Mouse (Mus musculus) intestine, postnatal 0 days (tissue): ENCODE measurements at regions not wholly inside any gene's neighbourhood (a gene's known extent, or its start where the extent isn't known, plus 50 kb on each side); places are given as distances from the start of the nearest gene placed in this dataset.

Experiments used
- ATAC-seq: fragments of 200-750 bp; cut with Nextera tagmentation; 2 replicates; pipeline ENCODE4 v1.8.0; 2017; ENCODE audit warnings: mild to moderate bottlenecking, moderate TSS enrichment, moderate library complexity
- H3K27ac ChIP-seq: fragments of 300-500 bp; sonication (generic); 2 replicates; pipeline ENCODE4 v1.5.1; 2014; ENCODE audit warnings: mild to moderate bottlenecking, low read depth, low read length, moderate library complexity
- H3K27me3 ChIP-seq: fragments of 300-500 bp; sonication (generic); replicated peaks from 2 replicates; pipeline ENCODE4 v1.6.1; 2014; ENCODE audit warnings: low read length, mixed read lengths; ENCODE audit not compliant: control insufficient read depth, insufficient read depth
- H3K36me3 ChIP-seq: fragments of 300-500 bp; sonication (generic); 2 replicates; pipeline ENCODE4 v1.6.1; 2014; ENCODE audit warnings: mild to moderate bottlenecking, moderate library complexity; ENCODE audit not compliant: control insufficient read depth, insufficient read depth
- H3K4me1 ChIP-seq: fragments of 300-500 bp; sonication (generic); replicated peaks from 2 replicates; pipeline ENCODE4 v1.6.1; 2014; ENCODE audit warnings: antibody characterized with exemption, low read length, mixed read lengths; ENCODE audit not compliant: control insufficient read depth, insufficient read depth
- H3K4me2 ChIP-seq: fragments of 300-500 bp; sonication (generic); replicated peaks from 2 replicates; pipeline ENCODE4 v1.6.1; 2014; ENCODE audit warnings: low read depth, mild to moderate bottlenecking, moderate library complexity
- H3K4me3 ChIP-seq: fragments of 300-500 bp; sonication (generic); 2 replicates; pipeline ENCODE4 v1.5.1; 2014; ENCODE audit warnings: low read depth, low read length
- H3K9ac ChIP-seq: fragments of 300-500 bp; sonication (generic); 2 replicates; pipeline ENCODE4 v1.6.1; 2014; ENCODE audit warnings: mild to moderate bottlenecking, low read depth, low read length
- H3K9me3 ChIP-seq: fragments of 300-500 bp; sonication (generic); 2 replicates; pipeline ENCODE4 v1.6.1; 2016; ENCODE audit warnings: mixed run types; ENCODE audit not compliant: control insufficient read depth
- CTCF ChIP-seq: sonication (generic); IDR thresholded peaks from 2 replicates; pipeline ENCODE4 v1.5.1; 2016; ENCODE audit warnings: low read depth, mild to moderate bottlenecking, control low read depth, antibody characterized with exemption, moderate library complexity
- WGBS: fragments of 180-500 bp; shearing (Covaris S2); extraction: QIAGEN DNeasy Blood & Tissue Kit; methylation state at CpG from one replicate; pipeline ENCODE4 v1.1.7; 2014; 5-methylcytosine and 5-hydroxymethylcytosine counted together

DNA sequence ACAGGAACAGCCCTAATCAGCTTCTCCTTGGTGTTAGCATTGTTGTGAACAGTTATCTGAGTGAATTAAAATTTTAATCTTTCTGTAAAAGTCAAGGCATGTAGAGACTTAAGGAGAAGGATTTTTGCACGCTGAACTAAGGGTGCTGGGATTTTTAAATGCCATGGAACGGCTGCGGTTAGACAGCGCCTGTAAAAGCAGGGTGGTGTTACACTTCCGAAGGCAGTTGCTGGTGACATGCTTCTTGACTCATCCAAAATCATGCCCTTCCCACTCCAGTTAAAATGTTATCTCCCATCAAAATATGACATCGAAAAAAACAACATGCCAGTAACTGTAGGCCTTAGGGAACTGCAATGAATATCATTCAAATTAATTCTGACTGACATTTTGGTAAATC, 193.8 kb upstream of the Prkd1 start:
- Histone ChIP-seq H3K4me1 (no peaks in the 10 kb centered on the region), H3K36me3 (no peaks in the 10 kb centered on the region), H3K27ac (no peak overlapping the region), H3K4me2 (no peak overlapping the region), H3K9me3 (no peaks in the 10 kb centered on the region), H3K27me3 (no peaks in the 10 kb centered on the region), H3K4me3 (no peak overlapping the region), H3K9ac (no peak overlapping the region)
- no peak for ATAC-seq
- 92% methylated on average over 6 of the region's 6 CpGs for WGBS
- TF ChIP-seq CTCF: no peak

- Histone ChIP-seq H3K4me3 (no peak overlapping the region), H3K9ac (no peak overlapping the region), H3K27me3 (no peaks in the 10 kb centered on the region), H3K36me3 (no peaks in the 10 kb centered on the region), H3K27ac (no peak overlapping the region), H3K4me2 (no peak overlapping the region), H3K4me1 (no peaks in the 10 kb centered on the region), H3K9me3 (no peaks in the 10 kb centered on the region)
- ATAC-seq: no peak
- WGBS: 68% methylated on average over 2 of the region's 2 CpGs
- TF ChIP-seq CTCF: no peak
Observed at GRCm38 (mm10) chr12:50839391-50839790, 190.5 kb upstream of the Prkd1 start.

- TF ChIP-seq CTCF: no peak
- WGBS: 74% methylated on average over 7 of the region's 7 CpGs
- no peak overlapping the region for H3K27ac ChIP-seq
- no peaks in the 10 kb centered on the region for H3K27me3 ChIP-seq
- no peaks in the 10 kb centered on the region for H3K36me3 ChIP-seq
- H3K9me3 ChIP-seq: no peaks in the 10 kb centered on the region
- H3K4me3 ChIP-seq: no peak overlapping the region
- no peak overlapping the region for H3K4me2 ChIP-seq
- no peak for ATAC-seq
- no peaks in the 10 kb centered on the region for H3K4me1 ChIP-seq
- no peak overlapping the region for H3K9ac ChIP-seq
Observed at GRCm38 (mm10) chr12:50808731-50809281, 159.9 kb upstream of the Prkd1 start.

DNA sequence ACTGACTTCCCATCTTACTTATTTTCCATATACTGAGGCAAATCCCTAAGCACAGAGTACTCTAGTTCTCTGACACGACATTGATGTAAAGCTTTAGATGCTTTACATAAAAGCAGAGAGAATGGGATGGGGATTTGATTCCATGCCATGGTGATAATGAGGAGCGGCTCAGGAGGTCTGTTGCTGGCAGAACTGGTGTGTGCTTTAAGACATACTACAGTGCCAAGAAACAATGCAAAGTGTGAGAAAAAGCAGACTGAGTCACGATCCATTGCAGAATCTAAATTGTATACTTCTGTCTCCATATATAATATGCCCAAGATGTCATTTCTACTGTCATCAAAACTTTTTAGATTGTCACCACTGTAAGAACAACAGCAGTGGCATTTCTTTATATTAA, 155.5 kb upstream of the Prkd1 start:
- H3K9ac ChIP-seq: no peak overlapping the region

DNA sequence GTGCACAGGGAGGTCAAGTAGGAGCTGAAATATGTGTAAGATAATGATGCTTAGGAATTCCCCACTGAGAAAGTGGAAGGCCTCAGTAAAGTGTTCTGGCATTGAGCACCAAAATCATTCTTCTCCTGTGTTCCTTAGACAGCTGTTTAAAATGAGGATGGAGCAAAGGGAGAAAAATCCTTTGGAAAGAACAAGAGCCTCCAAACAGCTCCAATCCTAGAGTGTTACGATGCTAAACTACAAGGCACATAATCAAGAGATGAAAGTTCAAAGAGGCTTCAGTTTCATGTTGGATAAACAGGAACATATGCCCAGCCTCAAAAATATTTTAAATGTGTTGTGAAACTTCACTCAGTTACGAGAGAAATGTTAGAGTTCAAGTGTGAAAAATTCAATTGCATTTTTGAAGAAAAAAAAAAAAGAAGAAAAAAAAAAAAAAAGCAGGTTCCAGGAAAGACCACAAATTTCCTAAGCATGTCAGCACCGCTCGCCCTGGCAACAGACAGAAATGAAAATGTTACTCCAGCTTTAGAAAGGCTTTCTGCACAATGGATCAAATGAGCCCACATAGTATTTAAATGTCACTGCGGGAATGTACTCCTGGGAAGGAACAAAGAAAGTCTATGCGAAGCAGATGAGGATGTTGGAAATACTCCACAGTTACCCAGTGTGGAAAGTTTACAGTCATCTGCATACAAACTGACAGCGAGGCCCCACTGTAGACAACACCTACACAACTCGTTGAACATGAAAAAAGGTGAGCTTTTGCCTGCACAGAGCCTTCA, 116.5 kb upstream of the Prkd1 start:
- H3K27me3 ChIP-seq: no peaks in the 10 kb centered on the region
- H3K9ac ChIP-seq: no peak overlapping the region
- H3K27ac ChIP-seq: no peak overlapping the region
- no peak overlapping the region for H3K4me2 ChIP-seq
- no peaks in the 10 kb centered on the region for H3K4me1 ChIP-seq
- no peak overlapping the region for H3K4me3 ChIP-seq
- no peaks in the 10 kb centered on the region for H3K36me3 ChIP-seq
- no peak for TF ChIP-seq CTCF
- ATAC-seq: no peak
- 68% methylated on average over 8 of the region's 8 CpGs for WGBS
- no peaks in the 10 kb centered on the region for H3K9me3 ChIP-seq

More for the DNA sequence above, 155.5 kb upstream of the Prkd1 start:
- H3K4me3 ChIP-seq: no peak overlapping the region
- H3K36me3 ChIP-seq: no peaks in the 10 kb centered on the region
- H3K9me3 ChIP-seq: no peaks in the 10 kb centered on the region
- H3K27me3 ChIP-seq: no peaks in the 10 kb centered on the region
- H3K4me2 ChIP-seq: no peak overlapping the region
- ATAC-seq: no peak
- H3K4me1 ChIP-seq: no peaks in the 10 kb centered on the region
- no peak overlapping the region for H3K27ac ChIP-seq
- 53% methylated on average over 3 of the region's 3 CpGs for WGBS
- TF ChIP-seq CTCF: no peak

DNA sequence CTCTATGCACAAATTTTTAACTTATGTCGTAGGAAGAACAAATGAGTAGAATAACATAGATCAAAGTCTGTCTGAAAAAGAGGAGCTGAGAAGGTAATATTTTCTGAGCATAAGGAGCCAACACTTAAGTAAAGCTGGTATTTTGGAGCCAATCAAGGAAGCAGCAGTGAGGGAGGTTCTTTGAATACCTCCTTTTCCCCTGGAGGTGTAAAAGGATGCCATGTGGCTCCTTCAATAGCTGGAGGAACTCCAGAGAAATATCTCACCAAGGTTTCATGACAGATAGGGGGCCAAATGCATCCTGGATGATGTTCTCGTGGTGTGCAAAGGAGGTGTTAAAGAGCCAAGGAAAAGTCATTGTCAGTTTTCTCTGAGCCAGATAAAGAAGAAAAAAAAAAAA, 115.6 kb upstream of the Prkd1 start:
- H3K27me3 ChIP-seq: no peaks in the 10 kb centered on the region
- ATAC-seq: no peak
- H3K27ac ChIP-seq: no peak overlapping the region
- H3K36me3 ChIP-seq: no peaks in the 10 kb centered on the region
- H3K9ac ChIP-seq: no peak overlapping the region
- WGBS: 65% methylated on average over 2 of the region's 2 CpGs
- H3K4me1 ChIP-seq: no peaks in the 10 kb centered on the region
- no peak overlapping the region for H3K4me3 ChIP-seq
- no peak overlapping the region for H3K4me2 ChIP-seq
- H3K9me3 ChIP-seq: no peaks in the 10 kb centered on the region
- no peak for TF ChIP-seq CTCF
